Mouse (Mus musculus) splenic B cell, adult 2 months (primary cell): Measurements from ENCODE around the gene Zfp719.
A peak's percentile ranks its signal among the peaks of the same experiment; 100 is the strongest.

Experiments used
- DNase-seq: peaks from one replicate; pipeline ENCODE4 v3.0.0-alpha.2; 2011; ENCODE audit warnings: low read depth, low spot score
- H3K27me3 ChIP-seq: 2 replicates; pipeline ENCODE4 v1.6.1; 2012; ENCODE audit warnings: mild to moderate bottlenecking, low read length, moderate library complexity, mixed read lengths; ENCODE audit not compliant: control insufficient read depth, poor library complexity, insufficient read depth, severe bottlenecking
- H3K36me3 ChIP-seq: 2 replicates; pipeline ENCODE4 v1.6.1; 2012; ENCODE audit warnings: mild to moderate bottlenecking, low read length, moderate library complexity, mixed read lengths; ENCODE audit not compliant: control insufficient read depth, poor library complexity, insufficient read depth, severe bottlenecking

The Zfp719 gene

GRCm38 (mm10) chr7:43563300-43563699 is 16.1 kb upstream of the Zfp719 start:
- no peak for DNase-seq
- Histone ChIP-seq H3K36me3 (0 out of 2 replicates have a peak, but pooled peaks cover 4% of the 10 kb centered on the region), H3K27me3 (no peaks in the 10 kb centered on the region)

GRCm38 (mm10) chr7:43571216-43571615 is 8.2 kb upstream of the Zfp719 start:
- Histone ChIP-seq H3K27me3 (no peaks in the 10 kb centered on the region), H3K36me3 (0 out of 2 replicates have a peak, but pooled peaks cover 4% of the 10 kb centered on the region)
- DNase-seq: no peak

- DNase-seq: no peak
- H3K36me3 ChIP-seq: peaks cover 2% of the 10 kb centered on the region
- H3K27me3 ChIP-seq: no peaks in the 10 kb centered on the region
Observed at GRCm38 (mm10) chr7:43580526-43580925, 1.1 kb downstream of the Zfp719 start.

- DNase-seq: peak; percentile 23
Observed at GRCm38 (mm10) chr7:43584790-43585189, 5.4 kb downstream of the Zfp719 start.

GRCm38 (mm10) chr7:43601884-43602283 is 22.5 kb downstream of the Zfp719 start:
- H3K27me3 ChIP-seq: no peaks in the 10 kb centered on the region; the same call in 1 of the 2 replicates
- no peaks in the 10 kb centered on the region for H3K36me3 ChIP-seq
- DNase-seq: no peak

More at GRCm38 (mm10) chr7:43584790-43585189, 5.4 kb downstream of the Zfp719 start:
- Histone ChIP-seq H3K36me3 (peaks cover 7% of the 10 kb centered on the region), H3K27me3 (no peaks in the 10 kb centered on the region)

GRCm38 (mm10) chr7:43606896-43607742 is 27.7 kb downstream of the Zfp719 start, which contains the start of gene Zfp819:
Zfp819 (plus strand) TSS chr7:43607169.
- DNase-seq: peak; percentile 20
- Histone ChIP-seq H3K27me3 (no peaks in the 10 kb centered on the region; the same call in 1 of the 2 replicates), H3K36me3 (no peaks in the 10 kb centered on the region)

- no peak for DNase-seq
- H3K36me3 ChIP-seq: no peaks in the 10 kb centered on the region
- no peaks in the 10 kb centered on the region; the same call in 1 of the 2 replicates for H3K27me3 ChIP-seq
Observed at GRCm38 (mm10) chr7:43607743-43608287, 28.4 kb downstream of the Zfp719 start.

GRCm38 (mm10) chr7:43608316-43608824 is 29.0 kb downstream of the Zfp719 start:
- Histone ChIP-seq H3K36me3 (no peaks in the 10 kb centered on the region), H3K27me3 (no peaks in the 10 kb centered on the region; the same call in 1 of the 2 replicates)
- DNase-seq: no peak

GRCm38 (mm10) chr7:43613816-43614551 is 34.6 kb downstream of the Zfp719 start:
- no peaks in the 10 kb centered on the region for H3K27me3 ChIP-seq
- no peak for DNase-seq
- H3K36me3 ChIP-seq: no peaks in the 10 kb centered on the region

- Histone ChIP-seq H3K27me3 (no peaks in the 10 kb centered on the region), H3K36me3 (no peaks in the 10 kb centered on the region)
- DNase-seq: no peak
Observed at GRCm38 (mm10) chr7:43622927-43623326, 43.5 kb downstream of the Zfp719 start.

- no peak for DNase-seq
- Histone ChIP-seq H3K36me3 (no peaks in the 10 kb centered on the region), H3K27me3 (no peaks in the 10 kb centered on the region)
Observed at GRCm38 (mm10) chr7:43623819-43624218, 44.4 kb downstream of the Zfp719 start.

- H3K27me3 ChIP-seq: no peaks in the 10 kb centered on the region
- DNase-seq: no peak
- no peaks in the 10 kb centered on the region for H3K36me3 ChIP-seq
Observed at GRCm38 (mm10) chr7:43625065-43625464, 45.7 kb downstream of the Zfp719 start.

- DNase-seq: peak; percentile 6
- no peaks in the 10 kb centered on the region for H3K36me3 ChIP-seq
- H3K27me3 ChIP-seq: no peaks in the 10 kb centered on the region
Observed at GRCm38 (mm10) chr7:43625794-43626422, 46.5 kb downstream of the Zfp719 start.

GRCm38 (mm10) chr7:43633940-43634339 is 54.5 kb downstream of the Zfp719 start:
- no peak for DNase-seq
- Histone ChIP-seq H3K36me3 (no peaks in the 10 kb centered on the region), H3K27me3 (no peaks in the 10 kb centered on the region)
